Mouse (Mus musculus): ENCODE results near the gene AI413582. TPM values are rescaled to one million over a fixed set of nuclear protein-coding genes. Genes with fewer than 3 reads are reported as not detected.

The AI413582 gene
- total and polyA plus RNA-seq, 3 experiments, result 20.6 to 56.5 TPM; not detected in 1

- H3K36me3 ChIP-seq (ENCODE audit: control insufficient read depth in 1 of 2, insufficient read depth in 2 of 2, low read length in 2 of 2), result peaks cover 3 to 18% of the 10 kb centered on the region in 2 experiments; a peak in 3 of 4 replicates
- H3K4me3 ChIP-seq (ENCODE audit: control insufficient read depth in 1 of 2, insufficient read depth in 1 of 2, low read depth in 2 of 2, low read length in 2 of 2), result no peak overlapping the region
Measured at GRCm38 (mm10) chr17:27592565-27592910, 27.0 kb upstream of the AI413582 start.

GRCm38 (mm10) chr17:27591826-27592564, 26.4 kb upstream of the AI413582 start:
- Histone ChIP-seq H3K27me3 (ENCODE audit: control insufficient read depth in 1 of 2, insufficient read depth in 2 of 2, low read length in 2 of 2) (no peaks in the 10 kb centered on the region), H3K9me3 (replicated peaks; ENCODE audit: insufficient read depth, low read length) (no peaks in the 10 kb centered on the region), H3K9ac (ENCODE audit: control insufficient read depth, low read depth, low read length, poor library complexity, severe bottlenecking) (no peak overlapping the region), H3K79me2 (ENCODE audit: control insufficient read depth, insufficient read depth, low read length, poor library complexity) (peaks cover 9% of the 10 kb centered on the region; the same call in 1 of the 2 replicates), H3K27ac (ENCODE audit: control insufficient read depth, low read depth, low read length) (no peak overlapping the region), H3K4me3 (ENCODE audit: control insufficient read depth in 1 of 2, insufficient read depth in 1 of 2, low read depth in 2 of 2, low read length in 2 of 2) (no peak overlapping the region), H3K4me1 (ENCODE audit: control insufficient read depth in 1 of 2, insufficient read depth in 2 of 2, low read length in 2 of 2) (peaks cover 9 to 20% of the 10 kb centered on the region in 2 experiments), H3K36me3 (ENCODE audit: control insufficient read depth in 1 of 2, insufficient read depth in 2 of 2, low read length in 2 of 2) (peaks cover 3 to 19% of the 10 kb centered on the region in 2 experiments; a peak in 3 of 4 replicates)
- DNase-seq (ENCODE audit: low read depth, low spot score), result peak; percentile 58
- no peak for TF ChIP-seq NRF1 (IDR thresholded peaks at IDR 0.05; ENCODE audit: insufficient read depth, low read depth, low read length, poor library complexity, severe bottlenecking)
- TF ChIP-seq MYB (IDR thresholded peaks at IDR 0.05; ENCODE audit: low read depth, low read length), result no peak
- peak; percentile 58 to 63 (median 63) for TF ChIP-seq CTCF (IDR thresholded peaks at IDR 0.05 in 2 of 3, conservative IDR thresholded peaks at IDR 0.05 in 1 of 3; ENCODE audit: control insufficient read depth in 1 of 3, insufficient read depth in 1 of 3, low read depth in 2 of 3, low read length in 3 of 3, poor library complexity in 1 of 3, severe bottlenecking in 1 of 3)
- no peak for TF ChIP-seq RCOR1 (IDR thresholded peaks at IDR 0.05; ENCODE audit: low read depth, low read length)
- no peak for TF ChIP-seq USF2 (IDR thresholded peaks at IDR 0.05; ENCODE audit: borderline replicate concordance in 1 of 2, insufficient read depth in 1 of 2, low read depth in 1 of 2, low read length in 2 of 2)
- peak; percentile 19; the same call in 1 of the 2 replicates for TF ChIP-seq ZC3H11A (IDR thresholded peaks at IDR 0.05; ENCODE audit: low read depth, low read length)
- TF ChIP-seq SIN3A (IDR thresholded peaks at IDR 0.05; ENCODE audit: low read length), result no peak
- TF ChIP-seq TBP (IDR thresholded peaks at IDR 0.05; ENCODE audit: low read depth, low read length), result no peak
- TF ChIP-seq RAD21 (IDR thresholded peaks at IDR 0.05; ENCODE audit: low read depth, low read length), result peak; percentile 36
- no peak for TF ChIP-seq TAL1 (IDR thresholded peaks at IDR 0.05; ENCODE audit: low read length)
- TF ChIP-seq CHD1 (IDR thresholded peaks at IDR 0.05; ENCODE audit: low read depth, low read length), result no peak
- TF ChIP-seq ZKSCAN1 (IDR thresholded peaks at IDR 0.05; ENCODE audit: low read depth, low read length), result no peak
- TF ChIP-seq TCF12 (IDR thresholded peaks at IDR 0.05; ENCODE audit: low read depth, low read length), result no peak
- no peak for TF ChIP-seq KAT2A (conservative IDR thresholded peaks at IDR 0.05; ENCODE audit: low read depth, low read length)
- TF ChIP-seq SMC3 (IDR thresholded peaks at IDR 0.05; ENCODE audit: low read depth, low read length), result peak; percentile 47
- no peak for TF ChIP-seq MAFK (IDR thresholded peaks at IDR 0.05; ENCODE audit: borderline replicate concordance, low read depth, low read length)
- TF ChIP-seq HCFC1 (IDR thresholded peaks at IDR 0.05; ENCODE audit: low read depth, low read length), result no peak
- no peak for TF ChIP-seq UBTF (IDR thresholded peaks at IDR 0.05; ENCODE audit: borderline replicate concordance, insufficient read depth, low read depth, low read length)

More at GRCm38 (mm10) chr17:27592565-27592910, 27.0 kb upstream of the AI413582 start:
- H3K79me2 ChIP-seq (ENCODE audit: control insufficient read depth, insufficient read depth, low read length, poor library complexity), result peaks cover 11% of the 10 kb centered on the region; the same call in 1 of the 2 replicates
- H3K9me3 ChIP-seq (replicated peaks; ENCODE audit: insufficient read depth, low read length), result no peaks in the 10 kb centered on the region
- no peak overlapping the region for H3K9ac ChIP-seq (ENCODE audit: control insufficient read depth, low read depth, low read length, poor library complexity, severe bottlenecking)
- no peaks in the 10 kb centered on the region for H3K27me3 ChIP-seq (ENCODE audit: control insufficient read depth in 1 of 2, insufficient read depth in 2 of 2, low read length in 2 of 2)
- DNase-seq (ENCODE audit: low read depth, low spot score), result no peak
- TF ChIP-seq POLR2AphosphoS5 (IDR thresholded peaks at IDR 0.05; ENCODE audit: borderline replicate concordance, low read depth, low read length) (no peak), RCOR1 (IDR thresholded peaks at IDR 0.05; ENCODE audit: low read depth, low read length) (no peak), USF1 (IDR thresholded peaks at IDR 0.05; ENCODE audit: low read depth, low read length) (no peak), NELFE (IDR thresholded peaks at IDR 0.05; ENCODE audit: low read depth, low read length) (no peak), TCF12 (IDR thresholded peaks at IDR 0.05; ENCODE audit: low read depth, low read length) (no peak), TBP (IDR thresholded peaks at IDR 0.05; ENCODE audit: low read depth, low read length) (no peak), MAX (IDR thresholded peaks at IDR 0.05; ENCODE audit: low read length) (no peak), ZMIZ1 (IDR thresholded peaks at IDR 0.05; ENCODE audit: low read depth, low read length) (no peak), MAFK (IDR thresholded peaks at IDR 0.05; ENCODE audit: borderline replicate concordance, low read depth, low read length) (no peak), CHD1 (IDR thresholded peaks at IDR 0.05; ENCODE audit: low read depth, low read length) (no peak), POLR2AphosphoS2 (IDR thresholded peaks at IDR 0.05; ENCODE audit: low read length) (no peak), ZC3H11A (IDR thresholded peaks at IDR 0.05; ENCODE audit: low read depth, low read length) (no peak), USF2 (IDR thresholded peaks at IDR 0.05; ENCODE audit: borderline replicate concordance in 1 of 2, insufficient read depth in 1 of 2, low read depth in 1 of 2, low read length in 2 of 2) (no peak), GABPA (IDR thresholded peaks at IDR 0.05; ENCODE audit: low read depth, low read length) (no peak), MEF2A (IDR thresholded peaks at IDR 0.05; ENCODE audit: extremely low read depth, insufficient replicate concordance, low read depth, low read length, poor library complexity, severe bottlenecking) (no peak), ELF1 (IDR thresholded peaks at IDR 0.05; ENCODE audit: low read depth, low read length) (no peak), MAZ (IDR thresholded peaks at IDR 0.05; ENCODE audit: low read depth, low read length) (no peak), JUND (IDR thresholded peaks at IDR 0.05; ENCODE audit: low read depth, low read length) (no peak)
- no peak overlapping the region for H3K27ac ChIP-seq (ENCODE audit: control insufficient read depth, low read depth, low read length)
- peaks cover 9 to 20% of the 10 kb centered on the region in 2 experiments for H3K4me1 ChIP-seq (ENCODE audit: control insufficient read depth in 1 of 2, insufficient read depth in 2 of 2, low read length in 2 of 2)
